Mouse (Mus musculus): ENCODE measurements around the gene Pafah1b2. TPM values are rescaled to one million over a fixed set of nuclear protein-coding genes. Genes with fewer than 3 reads are reported as not detected.

Gene Pafah1b2
- polyA plus RNA-seq, 1 experiment from 2014 or later, result 118 TPM

GRCm38 (mm10) chr9:46019975-46020374 lies 7.5 kb upstream of the Pafah1b2 start:
- H3K4me3 ChIP-seq, result no peak overlapping the region
- no peak overlapping the region for H3K27ac ChIP-seq
- WGBS (ENCODE audit: insufficient replicate concordance), result 77% methylated on average over 6 of the region's 6 CpGs
- H3K4me1 ChIP-seq, result peaks cover 35% of the 10 kb centered on the region
- peaks cover 22% of the 10 kb centered on the region for H3K36me3 ChIP-seq
- H3K27me3 ChIP-seq (replicated peaks), result no peaks in the 10 kb centered on the region
- H3K9me3 ChIP-seq (replicated peaks), result no peaks in the 10 kb centered on the region
- no peak for ATAC-seq
- H3K4me2 ChIP-seq, result no peak overlapping the region
- no peak overlapping the region for H3K9ac ChIP-seq

GRCm38 (mm10) chr9:46018316-46018715 lies 5.8 kb upstream of the Pafah1b2 start:
- Histone ChIP-seq H3K9me3 (replicated peaks) (no peaks in the 10 kb centered on the region), H3K9ac (no peak overlapping the region), H3K4me1 (peaks cover 47% of the 10 kb centered on the region), H3K27ac (no peak overlapping the region), H3K4me2 (no peak overlapping the region), H3K4me3 (no peak overlapping the region), H3K27me3 (replicated peaks) (no peaks in the 10 kb centered on the region), H3K36me3 (peaks cover 22% of the 10 kb centered on the region)
- ATAC-seq, result no peak
- WGBS (ENCODE audit: insufficient replicate concordance), result 73% methylated on average over 6 of the region's 6 CpGs

GRCm38 (mm10) chr9:46016417-46016816 lies 3.9 kb upstream of the Pafah1b2 start:
- Histone ChIP-seq H3K9me3 (replicated peaks) (no peaks in the 10 kb centered on the region), H3K4me1 (peaks cover 59% of the 10 kb centered on the region), H3K27me3 (replicated peaks) (no peaks in the 10 kb centered on the region), H3K9ac (no peak overlapping the region), H3K36me3 (peaks cover 20% of the 10 kb centered on the region), H3K4me2 (no peak overlapping the region), H3K27ac (no peak overlapping the region), H3K4me3 (no peak overlapping the region)
- 74% methylated on average over 4 of the region's 4 CpGs for WGBS (ENCODE audit: insufficient replicate concordance)
- ATAC-seq, result no peak

- H3K4me1 ChIP-seq, result peaks cover 64% of the 10 kb centered on the region
- H3K9me3 ChIP-seq (replicated peaks), result no peaks in the 10 kb centered on the region
- no peaks in the 10 kb centered on the region for H3K27me3 ChIP-seq (replicated peaks)
- H3K27ac ChIP-seq, result no peak overlapping the region
- no peak overlapping the region for H3K4me3 ChIP-seq
- no peak for ATAC-seq
- H3K9ac ChIP-seq, result no peak overlapping the region
- peaks cover 14% of the 10 kb centered on the region for H3K36me3 ChIP-seq
- WGBS (ENCODE audit: insufficient replicate concordance), result 52% methylated on average over 9 of the region's 9 CpGs
- H3K4me2 ChIP-seq, result peak overlapping the region; percentile 95; the same call in 1 of the 2 replicates
These were observed 3.3 kb upstream of the Pafah1b2 start for GRCm38 (mm10) chr9:46015831-46016230.

GRCm38 (mm10) chr9:46015081-46015551 lies 2.6 kb upstream of the Pafah1b2 start:
- peaks cover 72% of the 10 kb centered on the region for H3K4me1 ChIP-seq
- 21% methylated on average over 8 of the region's 8 CpGs for WGBS (ENCODE audit: insufficient replicate concordance)
- H3K36me3 ChIP-seq, result peaks cover 13% of the 10 kb centered on the region; the same call in 1 of the 2 replicates
- peak overlapping the region; percentile 95 for H3K4me2 ChIP-seq
- no peaks in the 10 kb centered on the region for H3K9me3 ChIP-seq (replicated peaks)
- H3K9ac ChIP-seq, result peak overlapping the region; percentile 9; the same call in 1 of the 2 replicates
- H3K4me3 ChIP-seq, result peak overlapping the region; percentile 98; the same call in 1 of the 2 replicates
- H3K27ac ChIP-seq, result peak overlapping the region; percentile 86
- ATAC-seq, result no peak
- H3K27me3 ChIP-seq (replicated peaks), result no peaks in the 10 kb centered on the region

- Histone ChIP-seq H3K9ac (peak overlapping the region; percentile 93), H3K4me1 (peaks cover 80% of the 10 kb centered on the region), H3K27ac (peak overlapping the region; percentile 86), H3K36me3 (peaks cover 12% of the 10 kb centered on the region; the same call in 1 of the 2 replicates), H3K4me3 (peak overlapping the region; percentile 98), H3K27me3 (replicated peaks) (no peaks in the 10 kb centered on the region), H3K9me3 (replicated peaks) (no peaks in the 10 kb centered on the region), H3K4me2 (peak overlapping the region; percentile 95)
- WGBS (ENCODE audit: insufficient replicate concordance), result 1% methylated on average over 10 of the region's 10 CpGs
- peak; percentile 45 for ATAC-seq
These were observed 1.8 kb upstream of the Pafah1b2 start for GRCm38 (mm10) chr9:46014251-46014681.

GRCm38 (mm10) chr9:46013616-46014015 lies 1.1 kb upstream of the Pafah1b2 start:
- Histone ChIP-seq H3K36me3 (peaks cover 5% of the 10 kb centered on the region; the same call in 1 of the 2 replicates), H3K4me2 (peak overlapping the region; percentile 95), H3K27me3 (replicated peaks) (no peaks in the 10 kb centered on the region), H3K4me3 (peak overlapping the region; percentile 98), H3K27ac (peak overlapping the region; percentile 86), H3K4me1 (peaks cover 87% of the 10 kb centered on the region), H3K9ac (peak overlapping the region; percentile 93), H3K9me3 (replicated peaks) (no peaks in the 10 kb centered on the region)
- WGBS (ENCODE audit: insufficient replicate concordance), result 2% methylated on average over 5 of the region's 5 CpGs
- no peak for ATAC-seq

GRCm38 (mm10) chr9:46013009-46013586 lies 608 bp upstream of the Pafah1b2 start:
- under 1% methylated on average over 46 of the region's 46 CpGs for WGBS (ENCODE audit: insufficient replicate concordance)
- Histone ChIP-seq H3K4me3 (peak overlapping the region; percentile 98), H3K4me1 (peaks cover 86% of the 10 kb centered on the region), H3K36me3 (0 out of 2 replicates have a peak, but pooled peaks cover under 1% of the 10 kb centered on the region), H3K27me3 (replicated peaks) (no peaks in the 10 kb centered on the region), H3K9ac (peak overlapping the region; percentile 93), H3K27ac (peak overlapping the region; percentile 86), H3K9me3 (replicated peaks) (no peaks in the 10 kb centered on the region), H3K4me2 (peak overlapping the region; percentile 95)
- ATAC-seq, result peak; percentile 53

- Histone ChIP-seq H3K4me3 (peak overlapping the region; percentile 98; the same call in 1 of the 2 replicates), H3K27ac (no peak overlapping the region)
- ATAC-seq, result no peak
These were observed 1.2 kb downstream of the Pafah1b2 start for GRCm38 (mm10) chr9:46011094-46011970.

GRCm38 (mm10) chr9:46009669-46009983 lies 2.9 kb downstream of the Pafah1b2 start:
- Histone ChIP-seq H3K27ac (no peak overlapping the region), H3K27me3 (replicated peaks) (no peaks in the 10 kb centered on the region), H3K4me3 (no peak overlapping the region), H3K4me2 (no peak overlapping the region), H3K36me3 (no peaks in the 10 kb centered on the region), H3K4me1 (peaks cover 53% of the 10 kb centered on the region), H3K9ac (no peak overlapping the region), H3K9me3 (replicated peaks) (no peaks in the 10 kb centered on the region)
- ATAC-seq, result no peak
- WGBS (ENCODE audit: insufficient replicate concordance), result 26% methylated on average over 1 of the region's 1 CpGs

More at GRCm38 (mm10) chr9:46011094-46011970, 1.2 kb downstream of the Pafah1b2 start:
- Histone ChIP-seq H3K27me3 (replicated peaks) (no peaks in the 10 kb centered on the region), H3K9ac (no peak overlapping the region), H3K36me3 (no peaks in the 10 kb centered on the region), H3K4me1 (peaks cover 70% of the 10 kb centered on the region), H3K4me2 (peak overlapping the region; percentile 95), H3K9me3 (replicated peaks) (no peaks in the 10 kb centered on the region)
- WGBS (ENCODE audit: insufficient replicate concordance), result 22% methylated on average over 3 of the region's 3 CpGs

- WGBS (ENCODE audit: insufficient replicate concordance), result 37% methylated on average over 6 of the region's 7 CpGs
- H3K27ac ChIP-seq, result 0 out of 2 replicates have a peak overlapping the region, but pooled peaks have one; percentile 18
- ATAC-seq, result no peak
- H3K36me3 ChIP-seq, result no peaks in the 10 kb centered on the region
- H3K4me2 ChIP-seq, result no peak overlapping the region
- no peak overlapping the region for H3K4me3 ChIP-seq
- H3K4me1 ChIP-seq, result peaks cover 47% of the 10 kb centered on the region
- H3K9me3 ChIP-seq (replicated peaks), result no peaks in the 10 kb centered on the region
- no peaks in the 10 kb centered on the region for H3K27me3 ChIP-seq (replicated peaks)
- no peak overlapping the region for H3K9ac ChIP-seq
These were observed 3.4 kb downstream of the Pafah1b2 start for GRCm38 (mm10) chr9:46008931-46009668.

Data from liver, embryonic 12.5 days (tissue).